Mouse (Mus musculus) heart, postnatal 10 days (tissue): ENCODE results near the gene Tmem123. TPM values are rescaled to one million over a fixed set of nuclear protein-coding genes. Genes with fewer than 3 reads are reported as not detected.

ENCODE experiments used
- DNase-seq, 2 experiments: peaks; one replicate each; pipeline ENCODE4 v3.0.0; 2021
- intact Hi-C: fragments of 180-260 bp; cut with DNase I; formaldehyde crosslinking; loops from one replicate; pipeline ENCODE4 v1.15.1; 2025
- microRNA-seq, 2 experiments: library from miRNA; unstranded; fragments of <30 nt; microRNA quantifications; one replicate each; pipeline ENCODE4 v1.2.0; 2022
- total RNA-seq, 2 experiments: library from RNA; stranded (reverse); gene quantifications; 2 replicates each; pipeline ENCODE4 v1.2.3; 2021

Tmem123 gene
- total RNA-seq, 2 experiments from 2014 or later: 57.0 to 61.2 TPM

DNA sequence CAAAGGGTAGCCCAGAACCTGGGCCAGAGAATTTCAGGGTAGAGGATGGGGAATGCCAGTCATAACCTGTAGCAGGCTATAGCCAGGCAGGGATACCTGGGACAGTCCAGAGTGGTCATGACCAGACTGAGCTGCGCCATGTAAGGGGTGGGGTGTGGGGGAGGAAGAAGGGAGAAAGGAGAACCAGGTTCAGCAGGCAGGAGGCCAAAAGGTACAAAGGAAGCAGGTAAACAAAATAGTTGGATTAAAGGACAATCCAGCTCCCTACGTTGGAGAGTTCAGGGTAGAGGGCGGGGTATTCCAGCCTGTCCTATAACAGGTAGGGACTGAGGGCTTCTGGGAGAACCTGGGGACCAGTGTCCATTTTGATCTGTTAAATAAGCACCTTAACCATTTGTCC is 34.7 kb downstream of the Tmem123 start:
- DNase-seq: no peak
- intact Hi-C loops: no loop called here

DNA sequence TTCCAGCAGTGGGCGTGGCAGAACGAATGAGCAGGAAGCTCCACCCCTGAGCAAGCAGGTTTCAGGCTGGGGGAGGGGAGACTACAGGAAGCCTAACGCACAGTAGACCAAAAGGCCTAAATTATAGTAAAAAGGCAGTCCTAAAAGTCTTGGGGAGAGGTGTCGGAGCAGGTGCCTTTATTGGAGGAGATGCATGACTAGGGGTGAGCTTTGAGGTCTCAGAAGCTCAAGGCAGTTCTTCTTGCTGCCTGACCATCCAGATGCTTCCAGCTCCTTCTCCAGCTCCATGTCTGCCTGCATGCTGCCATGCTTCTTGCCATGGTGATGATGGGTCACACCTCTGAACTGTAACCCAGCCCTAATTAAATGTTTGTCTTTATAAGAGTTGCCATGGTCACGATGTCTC is 41.3 kb downstream of the Tmem123 start:
- intact Hi-C loops: no loop called here
- no peak for DNase-seq

DNA sequence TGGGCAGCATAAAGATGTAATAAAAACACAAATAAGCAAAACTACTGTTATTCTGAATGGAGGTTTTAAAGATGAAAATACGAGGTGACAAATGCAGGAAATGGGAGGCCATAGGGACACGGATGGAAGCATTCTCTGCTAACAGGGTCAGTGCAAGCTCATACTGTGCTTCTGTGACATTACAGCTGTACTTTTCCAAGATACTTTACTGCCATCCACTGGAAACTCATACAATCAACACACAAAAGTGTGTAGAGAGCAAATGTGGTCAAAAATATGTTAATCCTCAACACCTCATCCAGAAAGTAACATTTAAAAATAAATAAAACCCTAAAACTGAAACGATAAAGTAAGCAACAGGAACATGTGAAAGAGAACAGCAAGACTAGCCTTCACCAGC is 58.9 kb downstream of the Tmem123 start:
- intact Hi-C loops: loop anchor here (10.0 kb wide), 1 partner anchor 108 kb away; no protein-coding TSS in a partner anchor

DNA sequence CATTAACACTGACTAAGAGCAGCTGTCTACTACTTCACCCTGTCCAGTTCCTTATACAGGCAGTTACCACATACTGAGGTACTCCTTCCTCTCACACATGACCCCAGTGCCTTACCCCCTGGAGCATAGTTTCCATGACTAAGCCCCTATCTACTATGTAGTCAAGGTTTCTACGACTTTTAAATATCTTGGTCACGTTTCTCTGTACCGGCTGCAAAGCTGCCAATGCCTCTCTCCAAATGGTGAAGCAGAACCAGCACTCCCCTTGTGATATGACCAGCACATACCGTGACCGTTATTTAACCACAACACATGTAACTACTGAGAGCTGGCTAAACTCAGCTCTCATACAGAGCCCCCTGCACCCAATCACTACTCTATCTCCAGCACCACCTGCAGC is 61.1 kb downstream of the Tmem123 start:
- no peak for DNase-seq
- intact Hi-C loops: loop anchor here (10.0 kb wide), 1 partner anchor 110 kb away; no protein-coding TSS in a partner anchor

More for the DNA sequence above, 58.9 kb downstream of the Tmem123 start:
- DNase-seq: no peak

DNA sequence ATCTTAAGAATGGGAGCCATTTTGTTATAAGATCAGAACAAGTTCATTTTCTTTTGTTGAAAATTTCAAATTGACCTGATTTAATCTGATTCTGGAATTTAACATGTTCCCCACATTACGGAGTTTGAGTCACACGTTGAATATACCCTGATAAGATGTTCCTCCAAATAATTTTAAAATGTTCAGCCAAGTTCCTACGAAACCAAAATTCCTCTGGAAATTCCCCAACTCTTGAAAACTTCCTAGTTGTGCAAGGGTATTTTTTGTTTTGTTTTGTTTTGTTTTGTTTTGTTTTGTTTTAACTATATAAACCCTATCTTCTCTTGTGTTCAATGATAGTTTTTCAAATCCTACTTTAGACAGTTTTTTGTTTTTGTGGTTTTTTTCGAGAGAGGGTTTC is 64.9 kb downstream of the Tmem123 start:
- no peak for DNase-seq
- intact Hi-C loops: loop anchor here (10.0 kb wide), 1 partner anchor 114 kb away; no protein-coding TSS in a partner anchor

DNA sequence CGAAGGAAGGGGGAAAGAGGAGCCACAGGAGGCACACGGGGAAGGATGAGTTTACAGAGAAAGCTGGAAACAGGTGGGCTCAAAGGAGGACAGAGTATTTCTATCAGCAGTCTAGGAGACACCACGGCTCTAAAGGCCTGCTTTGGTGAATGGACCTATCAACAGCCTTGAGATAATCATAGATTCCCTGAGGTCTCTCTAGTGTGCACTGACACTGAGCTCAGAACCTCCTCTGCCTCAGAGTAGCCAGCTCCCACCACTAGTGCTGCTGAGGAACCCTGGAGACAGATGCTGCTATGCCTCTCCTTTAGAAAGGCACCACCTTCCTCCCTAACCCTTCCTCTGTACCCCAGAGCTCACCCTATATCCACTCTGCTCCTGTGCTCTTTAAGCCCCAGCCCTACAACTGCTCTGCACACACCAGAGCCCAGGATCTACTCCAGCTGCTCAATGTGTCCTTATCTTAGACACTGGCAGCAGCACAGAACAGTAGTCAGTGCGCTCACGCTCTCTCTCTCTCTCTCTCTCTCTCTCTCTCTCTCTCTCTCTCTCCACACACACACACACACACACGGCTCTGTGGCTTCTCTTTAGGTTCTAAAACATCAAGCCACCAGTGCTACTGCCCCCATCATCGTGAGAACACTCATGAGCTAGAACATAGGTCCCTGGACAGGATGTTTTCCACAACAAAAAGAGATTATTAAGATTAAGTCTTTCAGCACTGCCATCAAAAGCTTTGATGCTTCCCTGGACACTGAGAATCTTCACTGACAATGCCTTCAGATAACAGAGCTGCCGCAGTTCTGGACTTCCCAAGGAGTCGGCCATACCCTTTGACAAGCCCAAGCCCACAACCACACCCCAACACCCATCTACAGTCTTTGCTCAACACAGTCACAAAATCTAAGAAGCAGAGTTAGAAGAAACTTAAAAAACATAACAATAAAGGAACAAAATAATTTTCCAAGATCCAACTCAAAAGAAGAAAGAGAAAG is 66.0 kb downstream of the Tmem123 start:
- peak; percentile 34 to 39 for DNase-seq
- intact Hi-C loops: loop anchor here (10.0 kb wide), 1 partner anchor 115 kb away; no protein-coding TSS in a partner anchor

DNA sequence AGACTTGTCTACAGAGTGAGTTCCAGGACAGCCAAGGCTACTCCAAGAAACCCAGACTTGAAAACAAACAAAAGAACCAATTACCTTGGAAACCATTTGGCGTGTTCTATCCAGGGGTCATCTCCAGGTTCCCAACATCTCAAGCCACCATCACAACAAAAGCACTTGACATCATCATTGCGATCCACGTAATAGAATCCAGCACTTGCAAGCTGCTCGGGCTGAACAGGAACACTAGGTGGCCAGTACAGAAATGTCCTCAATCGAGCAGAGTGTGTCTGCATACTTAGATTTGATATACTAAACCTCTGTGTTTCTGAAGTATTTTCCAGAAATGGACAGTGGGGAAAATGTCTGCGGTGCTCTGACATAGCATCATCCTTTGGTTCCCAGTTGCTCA is 69.6 kb downstream of the Tmem123 start:
- no peak for DNase-seq
- intact Hi-C loops: no loop called here

DNA sequence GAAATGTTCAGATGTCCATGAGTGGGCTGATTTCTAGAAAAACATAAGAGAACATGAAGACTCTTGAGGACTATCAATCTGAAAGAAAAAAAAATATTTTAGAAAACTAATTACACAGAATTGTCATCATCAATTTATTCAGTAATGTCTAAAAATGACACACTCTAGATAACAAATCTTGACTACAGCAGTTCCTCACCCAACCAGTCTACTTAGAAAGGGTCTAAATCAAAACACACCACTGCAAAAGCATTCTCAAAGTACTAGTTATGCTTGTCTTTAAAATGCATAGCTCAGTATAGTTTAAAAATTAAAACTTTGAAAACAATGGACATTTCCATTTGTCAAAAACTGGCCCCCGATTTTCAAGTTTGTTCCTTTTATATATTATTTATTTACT is 71.5 kb downstream of the Tmem123 start:
- DNase-seq: no peak
- intact Hi-C loops: loop anchor here (5.0 kb wide), 1 partner anchor 167 kb away; the partner anchor contains the start of gene Yap1

DNA sequence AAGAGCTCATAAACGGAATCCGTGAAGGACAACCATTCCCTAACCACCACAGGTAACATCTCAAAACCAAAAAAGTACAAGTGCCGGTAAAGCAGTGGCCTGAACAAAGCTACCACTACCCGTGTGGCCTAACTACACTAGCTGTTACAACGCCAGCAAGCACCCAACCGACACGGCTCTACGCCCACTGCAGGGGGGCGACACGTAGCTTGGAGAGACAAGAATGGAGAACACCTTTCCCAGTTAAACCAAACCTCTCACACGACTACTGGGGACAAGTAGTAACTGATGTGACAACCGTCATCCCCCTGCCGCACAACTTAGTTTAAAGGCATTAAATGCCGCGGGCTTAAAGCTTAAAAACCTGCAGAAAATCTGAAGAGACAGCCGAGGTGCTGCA is 72.5 kb downstream of the Tmem123 start:
- intact Hi-C loops: loop anchor here (2.0 to 5.0 kb wide), 2 partner anchors 36 to 166 kb away; partner anchors contain the start of genes Birc3 and Yap1
- peak; percentile 63 to 64 for DNase-seq

DNA sequence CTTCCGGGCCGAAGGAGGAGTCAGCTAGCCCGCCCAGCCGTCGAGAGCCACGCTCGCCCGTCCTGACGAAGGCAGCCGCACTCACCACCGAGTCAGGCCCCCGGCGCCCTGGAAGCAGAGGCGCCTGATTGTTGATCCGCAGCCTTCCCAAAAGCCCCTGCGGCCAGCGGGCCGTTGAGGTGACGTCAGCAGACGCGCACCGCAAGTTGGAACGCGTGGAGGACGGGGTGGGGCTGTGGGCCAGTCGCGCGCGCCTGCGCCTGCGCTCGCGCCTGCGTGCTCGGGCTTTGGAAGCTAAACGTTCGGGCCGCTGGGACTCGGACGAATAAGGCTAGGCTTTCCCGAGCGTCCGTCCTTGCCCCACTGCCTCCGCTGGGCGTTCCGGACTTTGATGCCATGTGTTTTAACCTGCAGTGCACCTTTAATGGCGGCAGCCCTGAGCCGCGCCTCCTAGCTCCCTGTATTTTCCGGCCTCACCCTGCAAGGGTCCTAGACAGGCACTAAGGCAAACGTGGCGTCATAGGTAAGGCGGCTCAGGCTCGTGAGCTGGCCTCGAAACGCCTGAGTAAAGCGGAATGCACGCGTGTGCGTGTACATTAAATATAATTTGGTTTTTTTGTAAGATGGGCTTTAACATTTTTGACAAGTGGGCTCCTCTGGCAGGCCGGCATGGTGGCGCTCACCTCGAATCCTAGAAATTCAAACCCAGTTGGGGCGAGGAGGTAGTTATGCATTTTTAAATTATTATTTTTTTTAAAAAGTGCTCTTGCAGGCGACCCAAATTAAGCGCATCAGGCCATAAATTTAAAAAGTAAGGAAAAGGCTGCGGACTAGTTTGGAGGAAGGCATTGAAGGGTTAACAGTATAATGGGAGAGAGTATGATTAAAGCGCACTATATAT is 73.3 kb downstream of the Tmem123 start, which contains the start of gene Birc2:
Birc2 (minus strand) TSS at position 160 of the 901 bp plus-strand sequence.
- intact Hi-C loops: loop anchor here (1.0 to 5.0 kb wide), 3 partner anchors 36 to 165 kb away; partner anchors contain the start of genes Birc3, Tmem123 and Yap1
- peak; percentile 97 for DNase-seq

DNA sequence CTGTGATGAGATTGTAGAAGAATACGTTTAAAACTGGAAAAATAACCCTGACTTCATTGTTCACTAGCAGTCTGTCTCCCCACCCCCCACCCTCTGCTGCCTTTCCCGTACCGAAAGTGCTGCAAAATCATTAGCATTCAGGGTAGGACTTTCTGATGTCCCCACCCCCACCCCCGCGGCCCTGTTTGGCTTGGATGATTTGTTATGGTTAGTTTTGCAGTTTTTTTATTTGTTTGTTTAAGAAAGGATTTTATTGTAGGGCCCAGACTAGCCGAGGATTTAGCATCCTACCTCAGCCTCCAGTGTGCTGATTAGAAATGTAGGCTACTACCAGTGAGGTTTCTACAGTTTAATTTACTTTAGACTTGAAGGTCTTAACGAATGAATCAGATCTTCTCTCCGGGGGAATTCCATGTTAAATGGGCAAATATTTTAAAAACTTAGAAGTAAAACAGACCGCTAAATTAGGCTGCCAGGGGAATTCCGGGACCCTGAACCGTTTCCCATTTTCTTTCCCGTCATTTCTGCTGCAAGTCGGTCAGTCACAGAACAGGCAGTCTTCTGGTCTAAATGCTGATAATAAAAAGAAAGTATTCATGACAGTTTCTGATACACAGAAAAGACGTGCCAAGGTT is 74.1 kb downstream of the Tmem123 start:
- DNase-seq: peak; percentile 9 to 25
- intact Hi-C loops: loop anchor here (1.0 to 5.0 kb wide), 3 partner anchors 35 to 164 kb away; partner anchors contain the start of genes Birc3, Tmem123 and Yap1

DNA sequence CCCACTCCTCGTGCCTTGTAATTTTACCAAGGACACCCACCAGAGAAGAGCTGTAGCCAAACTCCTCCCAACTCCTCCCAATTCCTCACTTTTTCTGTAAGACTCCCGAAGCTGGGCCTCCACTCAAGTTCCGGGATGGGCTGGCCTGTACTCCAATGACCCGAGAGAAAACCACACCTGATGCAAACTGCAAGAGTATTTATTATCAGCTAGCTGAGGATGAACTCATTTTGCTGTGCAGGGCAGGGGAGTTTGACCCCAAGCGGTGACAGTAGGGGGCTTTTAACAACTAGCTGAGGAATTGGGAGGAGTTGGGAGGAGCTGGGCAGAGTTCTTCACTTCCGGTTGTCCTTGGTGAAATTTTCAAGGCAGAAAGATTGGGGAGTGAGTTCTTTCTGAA is 77.4 kb downstream of the Tmem123 start:
- DNase-seq: no peak
- intact Hi-C loops: no loop called here

Small RNA genes within 50 kb of the gene (microRNA-seq; reads per million reads assigned to microRNA genes)
- gene Mir5618: 0 to 0.24 reads per million in 2 experiments

Other genes with a start within 250 kb of the Tmem123 start
- gene Mmp8, start 205.6 kb upstream of the Tmem123 start, total RNA-seq: under 1 TPM in 1 of 2 experiments, not detected in 1; 0.10 TPM
- not detected for gene Mmp27, start 192.6 kb upstream of the Tmem123 start, total RNA-seq
- not detected for gene Mmp20, start 135.8 kb upstream of the Tmem123 start, total RNA-seq
- gene Mmp7, start 72.0 kb upstream of the Tmem123 start, total RNA-seq: not detected
- 10 to 100 TPM; 24.6 to 26.6 TPM for gene Birc2, start 73.0 kb downstream of the Tmem123 start, total RNA-seq
- 10 to 100 TPM in 1 of 2 experiments, 1 to 10 TPM in 1; 8.5 to 12.0 TPM for gene Birc3, start 109.1 kb downstream of the Tmem123 start, total RNA-seq
- gene Yap1, start 240.6 kb downstream of the Tmem123 start, total RNA-seq: 10 to 100 TPM; 63.6 to 70.5 TPM